Mouse (Mus musculus) liver, adult 2 months (tissue): ENCODE measurements around the gene Myo7a. TPM values are rescaled to one million over a fixed set of nuclear protein-coding genes. Genes with fewer than 3 reads are reported as not detected.

Experiments
- DNase-seq: peaks from one replicate; pipeline ENCODE4 v3.0.0-alpha.2; 2011; ENCODE audit warnings: low read depth, low spot score; ENCODE audit errors: extremely low read depth
- H3K27ac ChIP-seq: fragments of 200-500 bp; replicated peaks from 2 replicates; pipeline ENCODE4 v1.5.1; 2012; ENCODE audit warnings: low read depth, mild to moderate bottlenecking, control low read depth, inconsistent platforms, low read length; ENCODE audit not compliant: insufficient read depth
- H3K27me3 ChIP-seq: fragments of 200-500 bp; 2 replicates; pipeline ENCODE4 v1.6.1; 2012; ENCODE audit warnings: mild to moderate bottlenecking, moderate library complexity, low read length, inconsistent platforms; ENCODE audit not compliant: control insufficient read depth, insufficient read depth
- H3K36me3 ChIP-seq: fragments of 200-500 bp; 2 replicates; pipeline ENCODE4 v1.6.1; 2012; ENCODE audit warnings: low read length, inconsistent platforms; ENCODE audit not compliant: control insufficient read depth, insufficient read depth
- H3K4me1 ChIP-seq: fragments of 200-500 bp; 2 replicates; pipeline ENCODE4 v1.6.1; 2011; ENCODE audit warnings: low read length; ENCODE audit not compliant: control insufficient read depth, insufficient read depth
- H3K4me3 ChIP-seq: fragments of 200-500 bp; 2 replicates; pipeline ENCODE4 v1.5.1; 2011; ENCODE audit warnings: low read depth, mild to moderate bottlenecking, control low read depth, low read length, moderate library complexity; ENCODE audit not compliant: insufficient read depth
- H3K79me2 ChIP-seq: fragments of 200-500 bp; 2 replicates; pipeline ENCODE4 v1.6.1; 2012; ENCODE audit warnings: inconsistent platforms, mild to moderate bottlenecking, low read length, moderate library complexity; ENCODE audit not compliant: control insufficient read depth, insufficient read depth
- H3K9ac ChIP-seq: fragments of 200-500 bp; 2 replicates; pipeline ENCODE4 v1.6.1; 2012; ENCODE audit warnings: low read depth, mild to moderate bottlenecking, control low read depth, inconsistent platforms, low read length
- CTCF ChIP-seq: fragments of 200-500 bp; IDR thresholded peaks from 2 replicates; pipeline ENCODE4 v1.5.1; 2011; ENCODE audit warnings: low read depth, low read length, control low read depth
- POLR2A ChIP-seq: fragments of 200-500 bp; IDR thresholded peaks from 2 replicates; pipeline ENCODE4 v1.6.1; 2011; ENCODE audit warnings: low read length, control low read depth; ENCODE audit not compliant: insufficient read depth; ENCODE audit errors: extremely low read depth
- WGBS: fragments of 180-500 bp; shearing (Covaris S2); methylation state at CpG from one replicate; pipeline ENCODE4 v1.1.7; 2018; 5-methylcytosine and 5-hydroxymethylcytosine counted together
- polyA plus RNA-seq: library from polyadenylated mRNA; depleted of rRNA; stranded (reverse); fragments of >200 nt; gene quantifications from 2 replicates; pipeline ENCODE4 v1.2.3, GENCODE M21; 2012
- total RNA-seq: library from RNA; depleted of rRNA; stranded (reverse); fragments of >200 nt; gene quantifications from 2 replicates; pipeline ENCODE4 v1.2.3, GENCODE M21; 2014

The Myo7a gene
- total and polyA plus RNA-seq, 2 experiments = 7.0 to 11.0 TPM

- no peak overlapping the region for H3K9ac ChIP-seq
- peak; percentile 86 for DNase-seq
- H3K4me1 ChIP-seq = peaks cover 12% of the 10 kb centered on the region
- WGBS = 29% methylated on average over 3 of the region's 3 CpGs
- TF ChIP-seq CTCF (peak; percentile 81), POLR2A (no peak)
- H3K4me3 ChIP-seq = no peak overlapping the region
- H3K79me2 ChIP-seq = no peaks in the 10 kb centered on the region
- H3K27ac ChIP-seq = no peak overlapping the region
- no peaks in the 10 kb centered on the region for H3K36me3 ChIP-seq
- no peaks in the 10 kb centered on the region for H3K27me3 ChIP-seq
These were observed 21.9 kb upstream of the Myo7a start for GRCm38 (mm10) chr7:98141206-98141605.

- H3K79me2 ChIP-seq = no peaks in the 10 kb centered on the region
- DNase-seq = no peak
- 35% methylated on average over 2 of the region's 2 CpGs for WGBS
- no peak overlapping the region for H3K9ac ChIP-seq
- TF ChIP-seq POLR2A (no peak), CTCF (no peak)
- peaks cover 10% of the 10 kb centered on the region for H3K4me1 ChIP-seq
- H3K27me3 ChIP-seq = no peaks in the 10 kb centered on the region
- no peak overlapping the region for H3K4me3 ChIP-seq
- H3K36me3 ChIP-seq = no peaks in the 10 kb centered on the region
- no peak overlapping the region for H3K27ac ChIP-seq
These were observed 21.3 kb upstream of the Myo7a start for GRCm38 (mm10) chr7:98140597-98140996.

GRCm38 (mm10) chr7:98139216-98139615 lies 19.9 kb upstream of the Myo7a start:
- 37% methylated on average over 9 of the region's 9 CpGs for WGBS
- Histone ChIP-seq H3K4me1 (peaks cover 10% of the 10 kb centered on the region), H3K9ac (no peak overlapping the region), H3K27ac (no peak overlapping the region), H3K79me2 (no peaks in the 10 kb centered on the region), H3K4me3 (no peak overlapping the region), H3K27me3 (no peaks in the 10 kb centered on the region), H3K36me3 (no peaks in the 10 kb centered on the region)
- DNase-seq = no peak
- TF ChIP-seq POLR2A = no peak

GRCm38 (mm10) chr7:98137995-98138394 lies 18.7 kb upstream of the Myo7a start:
- WGBS = 78% methylated on average over 2 of the region's 2 CpGs
- H3K27me3 ChIP-seq = no peaks in the 10 kb centered on the region
- TF ChIP-seq POLR2A (no peak), CTCF (no peak)
- H3K9ac ChIP-seq = no peak overlapping the region
- H3K79me2 ChIP-seq = no peaks in the 10 kb centered on the region
- H3K36me3 ChIP-seq = no peaks in the 10 kb centered on the region
- H3K4me1 ChIP-seq = peaks cover 10% of the 10 kb centered on the region
- no peak overlapping the region for H3K4me3 ChIP-seq
- no peak for DNase-seq
- H3K27ac ChIP-seq = no peak overlapping the region

- H3K36me3 ChIP-seq = no peaks in the 10 kb centered on the region
- H3K79me2 ChIP-seq = no peaks in the 10 kb centered on the region
- H3K27ac ChIP-seq = no peak overlapping the region
- 70% methylated on average over 3 of the region's 3 CpGs for WGBS
- H3K27me3 ChIP-seq = no peaks in the 10 kb centered on the region
- H3K4me1 ChIP-seq = peaks cover 10% of the 10 kb centered on the region
- TF ChIP-seq CTCF (no peak), POLR2A (no peak)
- no peak for DNase-seq
- H3K9ac ChIP-seq = no peak overlapping the region
- H3K4me3 ChIP-seq = no peak overlapping the region
These were observed 18.3 kb upstream of the Myo7a start for GRCm38 (mm10) chr7:98137583-98137982.

- Histone ChIP-seq H3K27ac (no peak overlapping the region), H3K4me3 (no peak overlapping the region), H3K79me2 (no peaks in the 10 kb centered on the region), H3K9ac (no peak overlapping the region), H3K4me1 (no peaks in the 10 kb centered on the region), H3K36me3 (no peaks in the 10 kb centered on the region), H3K27me3 (no peaks in the 10 kb centered on the region)
- TF ChIP-seq POLR2A = no peak
- TF ChIP-seq CTCF = no peak
- WGBS = 97% methylated on average over 8 of the region's 8 CpGs
- no peak for DNase-seq
These were observed 12.4 kb upstream of the Myo7a start for GRCm38 (mm10) chr7:98131751-98132150.
